Mouse (Mus musculus) forebrain, postnatal 0 days (tissue): ENCODE results near the gene Cbln3. TPM values are rescaled to one million over a fixed set of nuclear protein-coding genes. Genes with fewer than 3 reads are reported as not detected.

Experiments used
- ATAC-seq: fragments of 200-750 bp; cut with Nextera tagmentation; 2 replicates; pipeline ENCODE4 v1.8.0; 2017; ENCODE audit warnings: mild to moderate bottlenecking, moderate library complexity
- DNase-seq: peaks from one replicate; pipeline ENCODE4 v3.0.0-alpha.2; 2015
- H3K27ac ChIP-seq: fragments of 300-500 bp; sonication (generic); 2 replicates; pipeline ENCODE4 v1.5.1; 2014; ENCODE audit warnings: low read depth, mild to moderate bottlenecking, antibody characterized with exemption, low read length, moderate library complexity, mixed read lengths
- H3K27me3 ChIP-seq: fragments of 300-500 bp; sonication (generic); 2 replicates; pipeline ENCODE4 v1.6.1; 2014; ENCODE audit warnings: mild to moderate bottlenecking, low read length, mixed read lengths; ENCODE audit not compliant: insufficient read depth
- H3K36me3 ChIP-seq: fragments of 300-500 bp; sonication (generic); 2 replicates; pipeline ENCODE4 v1.6.1; 2014; ENCODE audit warnings: mild to moderate bottlenecking, moderate library complexity; ENCODE audit not compliant: insufficient read depth
- H3K4me1 ChIP-seq: fragments of 300-500 bp; sonication (generic); 2 replicates; pipeline ENCODE4 v1.6.1; 2014; ENCODE audit warnings: antibody characterized with exemption; ENCODE audit not compliant: insufficient read depth
- H3K4me2 ChIP-seq: fragments of 300-500 bp; sonication (generic); 2 replicates; pipeline ENCODE4 v1.6.1; 2014; ENCODE audit warnings: low read depth, mild to moderate bottlenecking, moderate library complexity
- H3K4me3 ChIP-seq: fragments of 300-500 bp; sonication (generic); 2 replicates; pipeline ENCODE4 v1.5.1; 2014; ENCODE audit warnings: low read depth, low read length, mixed read lengths
- H3K9ac ChIP-seq: fragments of 300-500 bp; sonication (generic); 2 replicates; pipeline ENCODE4 v1.6.1; 2014; ENCODE audit warnings: mild to moderate bottlenecking
- H3K9me3 ChIP-seq: fragments of 300-500 bp; sonication (generic); 2 replicates; pipeline ENCODE4 v1.6.1; 2016; ENCODE audit warnings: low read length
- CTCF ChIP-seq: sonication (generic); IDR thresholded peaks from 2 replicates; pipeline ENCODE4 v1.5.1; 2016; ENCODE audit warnings: antibody characterized with exemption, control low read depth, low read depth
- WGBS: fragments of 180-500 bp; shearing (Covaris S2); extraction: QIAGEN DNeasy Blood & Tissue Kit; methylation state at CpG from one replicate; pipeline ENCODE4 v1.1.7; 2014; 5-methylcytosine and 5-hydroxymethylcytosine counted together
- polyA plus RNA-seq: library from polyadenylated mRNA; unstranded; fragments of >200 nt; fragmentation: Nextera tagmentation; extraction: Ambion mirVana; gene quantifications from 2 replicates; pipeline ENCODE4 v1.2.1, GENCODE M21; 2015
- total RNA-seq: library from RNA; depleted of rRNA; stranded (reverse); fragments of >200 nt; gene quantifications from 2 replicates; pipeline ENCODE4 v1.2.3, GENCODE M21; 2014

The Cbln3 gene
- total and polyA plus RNA-seq, 2 experiments from 2014 or later, result 0.29 to 0.33 TPM

DNA sequence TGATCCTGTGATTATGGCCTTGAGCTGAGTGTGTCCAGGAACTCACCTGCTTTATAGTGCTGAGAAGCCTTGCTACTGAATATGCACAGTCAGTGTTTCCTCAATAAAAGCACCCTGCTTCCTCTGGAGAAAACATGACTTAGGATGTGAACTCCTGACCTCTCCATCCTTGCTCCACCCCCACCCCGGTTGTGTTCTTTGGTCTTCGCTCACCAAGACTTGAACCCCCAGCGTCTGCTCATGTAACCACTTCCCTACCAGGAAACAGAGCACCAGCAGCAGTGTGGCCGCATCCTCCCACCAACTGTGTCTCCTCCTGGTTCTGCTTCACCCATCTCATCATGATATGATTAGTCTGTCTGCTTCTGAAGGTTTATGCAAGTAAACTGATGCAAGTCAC lies 29.2 kb upstream of the Cbln3 start:
- H3K27ac ChIP-seq, result no peak overlapping the region
- WGBS, result 64% methylated on average over 4 of the region's 4 CpGs
- TF ChIP-seq CTCF, result no peak
- H3K9me3 ChIP-seq, result no peaks in the 10 kb centered on the region
- H3K4me3 ChIP-seq, result no peak overlapping the region
- no peak overlapping the region for H3K4me2 ChIP-seq
- H3K9ac ChIP-seq, result no peak overlapping the region
- no peaks in the 10 kb centered on the region for H3K36me3 ChIP-seq
- ATAC-seq (no peak), DNase-seq (no peak)
- H3K4me1 ChIP-seq, result no peaks in the 10 kb centered on the region
- no peaks in the 10 kb centered on the region for H3K27me3 ChIP-seq

DNA sequence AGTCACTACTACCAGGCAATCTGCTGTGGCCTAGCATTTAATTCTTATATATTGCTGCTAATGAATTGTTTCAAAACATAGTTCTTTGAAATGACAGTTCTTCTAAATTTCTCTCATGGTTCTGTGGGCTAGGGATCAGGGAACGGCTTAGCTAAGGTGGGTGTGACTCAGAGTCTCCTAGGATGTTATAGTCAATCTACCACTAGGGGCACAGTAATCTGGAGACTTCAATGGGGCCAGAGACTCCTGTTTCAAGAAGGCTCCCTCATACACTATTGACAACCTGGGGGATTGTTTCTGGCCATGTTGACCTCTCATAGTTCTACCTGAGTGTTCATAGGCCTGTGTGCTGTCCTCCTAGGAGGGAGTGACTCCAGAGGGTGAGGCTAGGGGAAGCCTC lies 21.3 kb upstream of the Cbln3 start:
- no peaks in the 10 kb centered on the region for H3K4me1 ChIP-seq
- H3K27ac ChIP-seq, result no peak overlapping the region
- H3K36me3 ChIP-seq, result no peaks in the 10 kb centered on the region
- DNase-seq (no peak), ATAC-seq (no peak)
- H3K27me3 ChIP-seq, result no peaks in the 10 kb centered on the region
- 33% methylated on average over 1 of the region's 1 CpGs for WGBS
- H3K9ac ChIP-seq, result no peak overlapping the region
- no peaks in the 10 kb centered on the region for H3K9me3 ChIP-seq
- no peak overlapping the region for H3K4me3 ChIP-seq
- peak; percentile 54 for TF ChIP-seq CTCF
- H3K4me2 ChIP-seq, result no peak overlapping the region

DNA sequence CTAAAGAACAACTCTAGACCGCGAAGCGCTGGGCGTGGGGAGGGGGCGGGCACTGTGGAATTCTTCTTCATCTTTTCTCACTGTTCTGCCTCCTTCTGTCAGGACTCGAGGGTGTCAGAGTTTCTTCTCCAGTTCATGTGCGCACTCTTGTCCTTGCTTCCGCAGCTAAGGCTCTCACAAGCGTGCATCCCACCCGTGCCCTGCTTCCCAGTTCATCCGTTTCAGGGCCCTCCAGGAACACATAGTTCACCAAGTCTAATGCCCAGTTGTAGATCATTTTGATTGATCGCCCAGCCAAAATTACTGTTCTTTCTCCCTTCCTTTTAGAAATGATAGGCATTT lies 16.2 kb upstream of the Cbln3 start:
- no peaks in the 10 kb centered on the region for H3K9me3 ChIP-seq
- WGBS, result 6% methylated on average over 12 of the region's 12 CpGs
- peak; percentile 54 for ATAC-seq

GRCm38 (mm10) chr14:55899701-55900413 lies 15.7 kb upstream of the Cbln3 start, which contains the start of gene Sdr39u1:
Gene Sdr39u1, minus strand, starts transcription at chr14:55900293.
- 3% methylated on average over 39 of the region's 39 CpGs for WGBS
- peak; percentile 4; the same call in 1 of the 2 replicates for TF ChIP-seq CTCF
- Histone ChIP-seq H3K9ac (peak within 1 kb of the TSS; percentile 85), H3K4me1 (0 out of 2 replicates have a peak, but pooled peaks cover 6% of the 10 kb centered on the region), H3K4me2 (peak within 1 kb of the TSS; percentile 95), H3K27ac (peak within 1 kb of the TSS; percentile 76), H3K27me3 (no peaks in the 10 kb centered on the region), H3K4me3 (peak within 1 kb of the TSS; percentile 52), H3K36me3 (peaks cover 33% of the 10 kb centered on the region), H3K9me3 (no peaks in the 10 kb centered on the region)
- ATAC-seq, result peak; percentile 98
- DNase-seq, result peak; percentile 94

More for the DNA sequence above, 16.2 kb upstream of the Cbln3 start:
- H3K27ac ChIP-seq, result peak overlapping the region; percentile 76
- H3K4me2 ChIP-seq, result peak overlapping the region; percentile 95
- H3K4me1 ChIP-seq, result 0 out of 2 replicates have a peak, but pooled peaks cover 6% of the 10 kb centered on the region
- H3K27me3 ChIP-seq, result no peaks in the 10 kb centered on the region
- H3K9ac ChIP-seq, result peak overlapping the region; percentile 85
- DNase-seq, result no peak
- TF ChIP-seq CTCF, result 0 out of 2 replicates have a peak, but pooled peaks have one; percentile 6
- H3K4me3 ChIP-seq, result peak overlapping the region; percentile 52
- H3K36me3 ChIP-seq, result peaks cover 28% of the 10 kb centered on the region

GRCm38 (mm10) chr14:55898947-55899346 lies 14.8 kb upstream of the Cbln3 start:
- no peak for TF ChIP-seq CTCF
- 89% methylated on average over 7 of the region's 7 CpGs for WGBS
- H3K27me3 ChIP-seq, result no peaks in the 10 kb centered on the region
- no peak overlapping the region for H3K27ac ChIP-seq
- H3K4me1 ChIP-seq, result 0 out of 2 replicates have a peak, but pooled peaks cover 6% of the 10 kb centered on the region
- H3K9ac ChIP-seq, result no peak overlapping the region; the same call in 1 of the 2 replicates
- peak overlapping the region; percentile 52; the same call in 1 of the 2 replicates for H3K4me3 ChIP-seq
- H3K36me3 ChIP-seq, result peaks cover 43% of the 10 kb centered on the region
- no peak for ATAC-seq
- DNase-seq, result no peak
- H3K4me2 ChIP-seq, result peak overlapping the region; percentile 95; the same call in 1 of the 2 replicates
- no peaks in the 10 kb centered on the region for H3K9me3 ChIP-seq

DNA sequence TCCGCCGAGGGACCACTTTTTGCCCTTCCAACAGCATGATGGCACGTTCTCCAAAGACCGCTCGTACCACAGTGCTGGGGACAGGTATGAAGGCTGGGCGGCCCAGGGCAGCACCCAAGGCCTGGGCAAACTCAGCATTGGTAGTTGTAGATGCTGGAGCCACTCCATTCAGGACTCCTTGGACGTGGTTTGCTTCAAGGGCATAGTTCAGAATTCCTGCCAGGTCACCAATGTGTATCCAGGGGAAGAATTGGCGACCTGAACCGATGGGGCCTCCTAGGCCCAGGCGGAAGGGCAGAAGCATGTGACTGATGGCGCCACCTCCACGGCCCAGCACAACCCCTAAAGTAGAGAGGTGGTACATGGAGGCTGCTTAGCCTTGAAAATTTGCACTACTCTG lies 13.5 kb upstream of the Cbln3 start:
- no peaks in the 10 kb centered on the region for H3K27me3 ChIP-seq
- peaks cover 46% of the 10 kb centered on the region for H3K36me3 ChIP-seq
- H3K9me3 ChIP-seq, result no peaks in the 10 kb centered on the region
- H3K4me3 ChIP-seq, result no peak overlapping the region
- no peak for ATAC-seq
- TF ChIP-seq CTCF, result no peak
- WGBS, result 93% methylated on average over 12 of the region's 12 CpGs
- no peak overlapping the region for H3K4me2 ChIP-seq
- DNase-seq, result no peak
- no peak overlapping the region for H3K27ac ChIP-seq
- 0 out of 2 replicates have a peak, but pooled peaks cover 6% of the 10 kb centered on the region for H3K4me1 ChIP-seq
- no peak overlapping the region for H3K9ac ChIP-seq
